Mouse (Mus musculus): ENCODE results near the gene Nppb. TPM values are rescaled to one million over a fixed set of nuclear protein-coding genes. Genes with fewer than 3 reads are reported as not detected.

Nppb gene
- total and polyA plus RNA-seq, 3 experiments, result not detected

- H3K27me3 ChIP-seq (ENCODE audit: insufficient read depth, low read length), result peaks cover 17% of the 10 kb centered on the region; the same call in 1 of the 2 replicates
- DNase-seq (ENCODE audit: low spot score) (no peak), ATAC-seq (ENCODE audit: extremely low read depth, insufficient number of reproducible peaks, low FRiP score, poor library complexity, severe bottlenecking) (no peak)
Observed at GRCm38 (mm10) chr4:147965712-147966111, 19.9 kb upstream of the Nppb start.

GRCm38 (mm10) chr4:147968816-147969215, 16.8 kb upstream of the Nppb start:
- Histone ChIP-seq H3K36me3 (replicated peaks) (no peaks in the 10 kb centered on the region), H3K9me3 (replicated peaks) (no peaks in the 10 kb centered on the region), H3K4me1 (ENCODE audit: insufficient read depth, low read depth, low read length) (no peaks in the 10 kb centered on the region), H3K27me3 (ENCODE audit: insufficient read depth, low read length) (peaks cover 10% of the 10 kb centered on the region; the same call in 1 of the 2 replicates), H3K4me3 (ENCODE audit: low read depth, low read length) (no peak overlapping the region)
- no peak for DNase-seq (ENCODE audit: low spot score)
- TF ChIP-seq TAL1 (conservative IDR thresholded peaks at IDR 0.05; ENCODE audit: low read depth, low read length), result no peak
- no peak for ATAC-seq (ENCODE audit: extremely low read depth, insufficient number of reproducible peaks, low FRiP score, poor library complexity, severe bottlenecking)

More at GRCm38 (mm10) chr4:147965712-147966111, 19.9 kb upstream of the Nppb start:
- Histone ChIP-seq H3K4me3 (ENCODE audit: low read depth, low read length) (no peak overlapping the region), H3K9me3 (replicated peaks) (no peaks in the 10 kb centered on the region), H3K36me3 (replicated peaks) (no peaks in the 10 kb centered on the region), H3K4me1 (ENCODE audit: insufficient read depth, low read depth, low read length) (peaks cover 1% of the 10 kb centered on the region)
- TF ChIP-seq POLR2AphosphoS5 (IDR thresholded peaks at IDR 0.05; ENCODE audit: insufficient replicate concordance, low read depth, low read length) (no peak), GATA1 (IDR thresholded peaks at IDR 0.05; ENCODE audit: borderline replicate concordance, low read length) (no peak), TAL1 (conservative IDR thresholded peaks at IDR 0.05; ENCODE audit: low read depth, low read length) (no peak)

- H3K36me3 ChIP-seq (replicated peaks), result no peaks in the 10 kb centered on the region
- TF ChIP-seq POLR2AphosphoS5 (IDR thresholded peaks at IDR 0.05; ENCODE audit: insufficient replicate concordance, low read depth, low read length), result no peak
- TF ChIP-seq GATA2 (IDR thresholded peaks at IDR 0.05; ENCODE audit: borderline replicate concordance, low read depth, low read length), result no peak
- TF ChIP-seq CTCF (IDR thresholded peaks at IDR 0.05; ENCODE audit: low read depth, low read length), result no peak
- no peak for TF ChIP-seq GATA1 (IDR thresholded peaks at IDR 0.05; ENCODE audit: borderline replicate concordance, low read length)
- TF ChIP-seq TAL1 (conservative IDR thresholded peaks at IDR 0.05; ENCODE audit: low read depth, low read length), result no peak
- ATAC-seq (ENCODE audit: extremely low read depth, insufficient number of reproducible peaks, low FRiP score, poor library complexity, severe bottlenecking) (no peak), DNase-seq (ENCODE audit: low spot score) (no peak)
- H3K4me3 ChIP-seq (ENCODE audit: low read depth, low read length), result no peak overlapping the region
- H3K4me1 ChIP-seq (ENCODE audit: insufficient read depth, low read depth, low read length), result no peaks in the 10 kb centered on the region
- H3K27me3 ChIP-seq (ENCODE audit: insufficient read depth, low read length), result peaks cover 7% of the 10 kb centered on the region; the same call in 1 of the 2 replicates
- H3K9me3 ChIP-seq (replicated peaks), result no peaks in the 10 kb centered on the region
Observed at GRCm38 (mm10) chr4:147969337-147969736, 16.3 kb upstream of the Nppb start.

- H3K27me3 ChIP-seq (ENCODE audit: insufficient read depth, low read length), result no peaks in the 10 kb centered on the region
- no peaks in the 10 kb centered on the region for H3K9me3 ChIP-seq (replicated peaks)
- TF ChIP-seq CTCF (IDR thresholded peaks at IDR 0.05; ENCODE audit: low read depth, low read length) (no peak), GATA1 (IDR thresholded peaks at IDR 0.05; ENCODE audit: borderline replicate concordance, low read length) (no peak), POLR2AphosphoS5 (IDR thresholded peaks at IDR 0.05; ENCODE audit: insufficient replicate concordance, low read depth, low read length) (no peak), TAL1 (conservative IDR thresholded peaks at IDR 0.05; ENCODE audit: low read depth, low read length) (no peak), GATA2 (IDR thresholded peaks at IDR 0.05; ENCODE audit: borderline replicate concordance, low read depth, low read length) (no peak)
- no peak overlapping the region for H3K4me3 ChIP-seq (ENCODE audit: low read depth, low read length)
- ATAC-seq (ENCODE audit: extremely low read depth, insufficient number of reproducible peaks, low FRiP score, poor library complexity, severe bottlenecking), result no peak
- no peak for DNase-seq (ENCODE audit: low spot score)
- no peaks in the 10 kb centered on the region for H3K36me3 ChIP-seq (replicated peaks)
- no peaks in the 10 kb centered on the region for H3K4me1 ChIP-seq (ENCODE audit: insufficient read depth, low read depth, low read length)
Observed at GRCm38 (mm10) chr4:147976237-147976636, 9.4 kb upstream of the Nppb start.

- ATAC-seq (ENCODE audit: extremely low read depth, insufficient number of reproducible peaks, low FRiP score, poor library complexity, severe bottlenecking), result no peak
- no peak overlapping the region for H3K4me3 ChIP-seq (ENCODE audit: low read depth, low read length)
- no peaks in the 10 kb centered on the region for H3K9me3 ChIP-seq (replicated peaks)
- no peak for DNase-seq (ENCODE audit: low spot score)
- no peaks in the 10 kb centered on the region for H3K36me3 ChIP-seq (replicated peaks)
- TF ChIP-seq GATA2 (IDR thresholded peaks at IDR 0.05; ENCODE audit: borderline replicate concordance, low read depth, low read length), result no peak
- TF ChIP-seq GATA1 (IDR thresholded peaks at IDR 0.05; ENCODE audit: borderline replicate concordance, low read length), result no peak
- TF ChIP-seq TAL1 (conservative IDR thresholded peaks at IDR 0.05; ENCODE audit: low read depth, low read length), result no peak
- no peak for TF ChIP-seq POLR2AphosphoS5 (IDR thresholded peaks at IDR 0.05; ENCODE audit: insufficient replicate concordance, low read depth, low read length)
- TF ChIP-seq CTCF (IDR thresholded peaks at IDR 0.05; ENCODE audit: low read depth, low read length), result no peak
- H3K27me3 ChIP-seq (ENCODE audit: insufficient read depth, low read length), result no peaks in the 10 kb centered on the region
- no peaks in the 10 kb centered on the region for H3K4me1 ChIP-seq (ENCODE audit: insufficient read depth, low read depth, low read length)
Observed at GRCm38 (mm10) chr4:147977726-147978125, 7.9 kb upstream of the Nppb start.

- no peak for TF ChIP-seq CTCF (IDR thresholded peaks at IDR 0.05; ENCODE audit: low read depth, low read length)
- no peak for TF ChIP-seq TAL1 (conservative IDR thresholded peaks at IDR 0.05; ENCODE audit: low read depth, low read length)
- TF ChIP-seq POLR2AphosphoS5 (IDR thresholded peaks at IDR 0.05; ENCODE audit: insufficient replicate concordance, low read depth, low read length), result no peak
- TF ChIP-seq GATA1 (IDR thresholded peaks at IDR 0.05; ENCODE audit: borderline replicate concordance, low read length), result no peak
- Histone ChIP-seq H3K36me3 (replicated peaks) (no peaks in the 10 kb centered on the region), H3K27me3 (ENCODE audit: insufficient read depth, low read length) (no peaks in the 10 kb centered on the region), H3K9me3 (replicated peaks) (no peaks in the 10 kb centered on the region), H3K4me1 (ENCODE audit: insufficient read depth, low read depth, low read length) (no peaks in the 10 kb centered on the region), H3K4me3 (ENCODE audit: low read depth, low read length) (no peak overlapping the region)
- no peak for ATAC-seq (ENCODE audit: extremely low read depth, insufficient number of reproducible peaks, low FRiP score, poor library complexity, severe bottlenecking)
- DNase-seq (ENCODE audit: low spot score), result no peak
Observed at GRCm38 (mm10) chr4:147978391-147978790, 7.2 kb upstream of the Nppb start.

GRCm38 (mm10) chr4:147979441-147979860, 6.1 kb upstream of the Nppb start:
- Histone ChIP-seq H3K9me3 (replicated peaks) (no peaks in the 10 kb centered on the region), H3K4me3 (ENCODE audit: low read depth, low read length) (no peak overlapping the region), H3K36me3 (replicated peaks) (no peaks in the 10 kb centered on the region), H3K4me1 (ENCODE audit: insufficient read depth, low read depth, low read length) (no peaks in the 10 kb centered on the region), H3K27me3 (ENCODE audit: insufficient read depth, low read length) (no peaks in the 10 kb centered on the region)
- ATAC-seq (ENCODE audit: extremely low read depth, insufficient number of reproducible peaks, low FRiP score, poor library complexity, severe bottlenecking), result no peak
- TF ChIP-seq CTCF (IDR thresholded peaks at IDR 0.05; ENCODE audit: low read depth, low read length) (no peak), GATA1 (IDR thresholded peaks at IDR 0.05; ENCODE audit: borderline replicate concordance, low read length) (no peak), TAL1 (conservative IDR thresholded peaks at IDR 0.05; ENCODE audit: low read depth, low read length) (no peak), POLR2AphosphoS5 (IDR thresholded peaks at IDR 0.05; ENCODE audit: insufficient replicate concordance, low read depth, low read length) (no peak), GATA2 (IDR thresholded peaks at IDR 0.05; ENCODE audit: borderline replicate concordance, low read depth, low read length) (no peak)
- DNase-seq (ENCODE audit: low spot score), result no peak
